ENCODE assay signal across 16 mouse cellular contexts in genomic region chr8:8652388-8652787, GRCm38 (mm10). TPM values are rescaled to one million over a fixed set of nuclear protein-coding genes. Genes with fewer than 3 reads are reported as not detected.
A peak's percentile ranks its signal among the peaks of the same experiment; 100 is the strongest.
DNase-seq lines count a peak whose midpoint lies in the region; ATAC-seq and TF ChIP-seq lines count a peak whose summit lies in the region.
"Had no signal": no experiment of that assay in that cellular context is flagged by ENCODE, and none has a peak within 500 bp of the region (broad histone marks: within the 10 kb centered on the region; RNA-seq: fewer than 3 reads in every experiment).

No protein-coding gene starts in this region.

- H3K27me3 ChIP-seq in kidney, postnatal 0 days (ENCODE audit: insufficient read depth, low read length), result no peaks in the 10 kb centered on the region
- no peaks in the 10 kb centered on the region for H3K27me3 ChIP-seq in embryonic facial prominence, embryonic 13.5 days
- no peaks in the 10 kb centered on the region for H3K27me3 ChIP-seq in intestine, embryonic 16.5 days (replicated peaks; ENCODE audit: control insufficient read depth, insufficient read depth, low read length)
- H3K27me3 ChIP-seq: CH12.LX had no signal

- peak overlapping the region; percentile 1; the same call in 1 of the 2 replicates for H3K4me3 ChIP-seq in gastrocnemius, adult 2 months
- H3K4me3 ChIP-seq in kidney, postnatal 0 days (replicated peaks; ENCODE audit: low read depth, low read length), result no peak overlapping the region
- no peak overlapping the region for H3K4me3 ChIP-seq in embryonic facial prominence, embryonic 13.5 days
- no peak overlapping the region for H3K4me3 ChIP-seq in intestine, embryonic 16.5 days (ENCODE audit: low read length)
- H3K4me3 ChIP-seq: layer of hippocampus, adult 2 months; liver, embryonic 15.5 days had no signal

- H3K27ac ChIP-seq in gastrocnemius, adult 2 months, result no peak overlapping the region
- no peak overlapping the region for H3K27ac ChIP-seq in kidney, postnatal 0 days
- no peak overlapping the region for H3K27ac ChIP-seq in embryonic facial prominence, embryonic 13.5 days
- peak overlapping the region; percentile 27; the same call in 1 of the 2 replicates for H3K27ac ChIP-seq in intestine, embryonic 16.5 days (ENCODE audit: low read length)
- H3K27ac ChIP-seq: layer of hippocampus, adult 2 months; liver, embryonic 15.5 days had no signal

- WGBS in kidney, postnatal 0 days, result 71% methylated on average over 4 of the region's 4 CpGs
- 81% methylated on average over 4 of the region's 4 CpGs for WGBS in embryonic facial prominence, embryonic 13.5 days
- WGBS in intestine, embryonic 16.5 days, result 71% methylated on average over 4 of the region's 4 CpGs

- no peaks in the 10 kb centered on the region for H3K36me3 ChIP-seq in kidney, postnatal 0 days (ENCODE audit: insufficient read depth, low read length)
- H3K36me3 ChIP-seq in embryonic facial prominence, embryonic 13.5 days, result peaks cover 5% of the 10 kb centered on the region; the same call in 1 of the 2 replicates
- no peaks in the 10 kb centered on the region for H3K36me3 ChIP-seq in intestine, embryonic 16.5 days (ENCODE audit: control insufficient read depth, insufficient read depth, low read length)
- H3K36me3 ChIP-seq: liver, embryonic 15.5 days had no signal

- H3K9me3 ChIP-seq in kidney, postnatal 0 days (replicated peaks; ENCODE audit: low read length), result no peaks in the 10 kb centered on the region
- H3K9me3 ChIP-seq in embryonic facial prominence, embryonic 13.5 days, result no peaks in the 10 kb centered on the region
- no peaks in the 10 kb centered on the region for H3K9me3 ChIP-seq in intestine, embryonic 16.5 days (ENCODE audit: control insufficient read depth, low read length)
- H3K9me3 ChIP-seq: liver, embryonic 15.5 days had no signal

- H3K4me1 ChIP-seq in kidney, postnatal 0 days (replicated peaks; ENCODE audit: insufficient read depth, low read length), result peaks cover 4% of the 10 kb centered on the region
- peaks cover 94% of the 10 kb centered on the region for H3K4me1 ChIP-seq in embryonic facial prominence, embryonic 13.5 days
- peaks cover 30% of the 10 kb centered on the region for H3K4me1 ChIP-seq in intestine, embryonic 16.5 days (ENCODE audit: control insufficient read depth, insufficient read depth, low read length)
- H3K4me1 ChIP-seq: liver, embryonic 15.5 days had no signal

- DNase-seq in gastrocnemius, adult 2 months, result no peak
- no peak for DNase-seq in gastrocnemius, adult 8-10 months (ENCODE audit: low spot score in 2 of 2)
- no peak for DNase-seq in kidney, postnatal 0 days (ENCODE audit: low spot score)
- no peak for DNase-seq in kidney, adult 9 months
- DNase-seq in thymus, postnatal 36 days, result no peak
- DNase-seq in heart, adult 9 months (ENCODE audit: low spot score in 2 of 2), result no peak
- DNase-seq: adrenal gland, adult 2 months; cerebellum, postnatal 14 days; embryo, embryonic 11 days; kidney, adult 18-20 months; left cerebral cortex, postnatal 4 days had no signal

- H3K4me2 ChIP-seq in kidney, postnatal 0 days (ENCODE audit: low read length), result peak overlapping the region; percentile 19; the same call in 1 of the 2 replicates
- H3K4me2 ChIP-seq in embryonic facial prominence, embryonic 13.5 days, result peak overlapping the region; percentile 86
- no peak overlapping the region for H3K4me2 ChIP-seq in intestine, embryonic 16.5 days (ENCODE audit: low read depth, low read length)
- H3K4me2 ChIP-seq: liver, embryonic 15.5 days had no signal

- intact Hi-C loops in gastrocnemius, adult 2 months (cut with DNase I), result no loop called here

- no peak overlapping the region for H3K9ac ChIP-seq in kidney, postnatal 0 days (ENCODE audit: low read depth, low read length)
- H3K9ac ChIP-seq in embryonic facial prominence, embryonic 13.5 days, result no peak overlapping the region
- no peak overlapping the region for H3K9ac ChIP-seq in intestine, embryonic 16.5 days (ENCODE audit: low read depth, low read length)
- H3K9ac ChIP-seq: liver, embryonic 15.5 days had no signal

- peak; percentile 53; the same call in 1 of the 2 replicates for ATAC-seq in kidney, postnatal 0 days (replicated peaks; ENCODE audit: low FRiP score, low read depth)
- no peak for ATAC-seq in embryonic facial prominence, embryonic 13.5 days (ENCODE audit: insufficient number of reproducible peaks, insufficient read depth, low FRiP score, low TSS enrichment, low read depth)
- ATAC-seq in intestine, embryonic 16.5 days, result peak; percentile 89

- no peak for TF ChIP-seq CTCF in gastrocnemius, adult 2 months (IDR thresholded peaks at IDR 0.05)
- TF ChIP-seq CTCF in kidney, postnatal 0 days (IDR thresholded peaks at IDR 0.05; ENCODE audit: low read depth), result no peak

RNA-seq across cellular contexts. Expression of gene Efnb2, which starts 8.7 kb away (rescaled TPM):
- 1 to 10 TPM; 5.7 to 6.6 TPM for total RNA-seq in gastrocnemius, adult 2 months (2021)
- 1 to 10 TPM; 3.3 to 5.5 (median 4.0) TPM for total RNA-seq in gastrocnemius, adult 8-10 months (2022)
- 24.0 and 27.4 TPM in 2 replicates for polyA plus RNA-seq in kidney, postnatal 0 days (2015; fragmentation: Nextera tagmentation; extraction: Ambion mirVana)
- 30.9 and 37.1 TPM in 2 replicates for polyA plus RNA-seq in embryonic facial prominence, embryonic 13.5 days (2015; fragmentation: Nextera tagmentation; extraction: Ambion mirVana)
- polyA plus RNA-seq in intestine, embryonic 16.5 days (2015; fragmentation: Nextera tagmentation; extraction: Ambion mirVana), result 4.9 and 8.6 TPM in 2 replicates

RNA-seq across cellular contexts. Expression of gene Arglu1, which starts 37.9 kb away (rescaled TPM):
- total RNA-seq in gastrocnemius, adult 2 months (2021), result 10 to 100 TPM; 36.4 to 41.4 TPM
- total RNA-seq in gastrocnemius, adult 8-10 months (2022), result 10 to 100 TPM; 27.8 to 38.6 (median 33.2) TPM
- 160 and 169 TPM in 2 replicates for polyA plus RNA-seq in kidney, postnatal 0 days (2015; fragmentation: Nextera tagmentation; extraction: Ambion mirVana)
- polyA plus RNA-seq in embryonic facial prominence, embryonic 13.5 days (2015; fragmentation: Nextera tagmentation; extraction: Ambion mirVana), result 184 and 194 TPM in 2 replicates
- polyA plus RNA-seq in intestine, embryonic 16.5 days (2015; fragmentation: Nextera tagmentation; extraction: Ambion mirVana), result 66.3 and 68.9 TPM in 2 replicates
